Mouse (Mus musculus) ES-Bruce4 (cell line): Measurements from ENCODE around the gene Stk38. TPM values are rescaled to one million over a fixed set of nuclear protein-coding genes. Genes with fewer than 3 reads are reported as not detected.
A peak's percentile ranks its signal among the peaks of the same experiment; 100 is the strongest.

Experiments
- H3K27ac ChIP-seq: 2 replicates; pipeline ENCODE4 v1.5.1; 2012; ENCODE audit warnings: low read length, inconsistent platforms; ENCODE audit not compliant: insufficient read depth
- H3K27me3 ChIP-seq: 2 replicates; pipeline ENCODE4 v1.6.1; 2012; ENCODE audit warnings: mild to moderate bottlenecking, low read length, inconsistent platforms; ENCODE audit not compliant: control insufficient read depth, poor library complexity, insufficient read depth, severe bottlenecking
- H3K36me3 ChIP-seq: 2 replicates; pipeline ENCODE4 v1.6.1; 2012; ENCODE audit warnings: inconsistent platforms, mild to moderate bottlenecking, low read length, moderate library complexity; ENCODE audit not compliant: control insufficient read depth, poor library complexity, insufficient read depth, severe bottlenecking
- H3K4me1 ChIP-seq: one replicate; pipeline ENCODE4 v1.8.1; 2011; ENCODE audit warnings: low read length; ENCODE audit not compliant: control insufficient read depth, insufficient read depth
- H3K4me3 ChIP-seq: 2 replicates; pipeline ENCODE4 v1.5.1; 2011; ENCODE audit warnings: low read depth, mild to moderate bottlenecking, low read length
- H3K9ac ChIP-seq: 2 replicates; pipeline ENCODE4 v1.6.1; 2012; ENCODE audit warnings: low read depth, mild to moderate bottlenecking, inconsistent platforms; ENCODE audit not compliant: poor library complexity, severe bottlenecking
- H3K9me3 ChIP-seq: replicated peaks from 2 replicates; pipeline ENCODE4 v1.6.1; 2012; ENCODE audit warnings: mild to moderate bottlenecking, low read length, inconsistent platforms; ENCODE audit not compliant: control insufficient read depth, poor library complexity, insufficient read depth, severe bottlenecking
- CTCF ChIP-seq: IDR thresholded peaks from one replicate; pipeline ENCODE4 v1.8.1; 2011; ENCODE audit warnings: low read depth, low read length
- EP300 ChIP-seq: IDR thresholded peaks from 2 replicates; pipeline ENCODE4 v1.6.1; 2011; ENCODE audit warnings: low read depth, low read length; ENCODE audit not compliant: insufficient read depth
- POLR2A ChIP-seq: IDR thresholded peaks from one replicate; pipeline ENCODE4 v1.8.1; 2011; ENCODE audit warnings: low read length; ENCODE audit not compliant: insufficient read depth
- polyA plus RNA-seq: library from polyadenylated mRNA; stranded (reverse); fragments of >200 nt; gene quantifications from 2 replicates; pipeline ENCODE4 v1.2.4, GENCODE M21; 2011; ENCODE audit warnings: low read depth; ENCODE audit not compliant: missing spikeins, insufficient read depth, insufficient read length

Stk38 gene
- polyA plus RNA-seq, 1 experiment, result 171 TPM

GRCm38 (mm10) chr17:29020444-29020843 lies 12.6 kb upstream of the Stk38 start:
- no peak overlapping the region for H3K9ac ChIP-seq
- no peaks in the 10 kb centered on the region for H3K36me3 ChIP-seq
- H3K27ac ChIP-seq, result no peak overlapping the region

GRCm38 (mm10) chr17:29019391-29019790 lies 11.6 kb upstream of the Stk38 start:
- Histone ChIP-seq H3K36me3 (no peaks in the 10 kb centered on the region), H3K4me1 (peaks cover 3% of the 10 kb centered on the region), H3K4me3 (no peak overlapping the region), H3K9ac (no peak overlapping the region), H3K9me3 (no peaks in the 10 kb centered on the region), H3K27ac (0 out of 2 replicates have a peak overlapping the region, but pooled peaks have one; percentile 5), H3K27me3 (no peaks in the 10 kb centered on the region)
- TF ChIP-seq EP300 (no peak), CTCF (no peak), POLR2A (no peak)

More at GRCm38 (mm10) chr17:29020444-29020843, 12.6 kb upstream of the Stk38 start:
- Histone ChIP-seq H3K4me1 (peaks cover 5% of the 10 kb centered on the region), H3K27me3 (no peaks in the 10 kb centered on the region), H3K9me3 (no peaks in the 10 kb centered on the region), H3K4me3 (no peak overlapping the region)
- peak; percentile 15 for TF ChIP-seq CTCF
- no peak for TF ChIP-seq POLR2A

DNA sequence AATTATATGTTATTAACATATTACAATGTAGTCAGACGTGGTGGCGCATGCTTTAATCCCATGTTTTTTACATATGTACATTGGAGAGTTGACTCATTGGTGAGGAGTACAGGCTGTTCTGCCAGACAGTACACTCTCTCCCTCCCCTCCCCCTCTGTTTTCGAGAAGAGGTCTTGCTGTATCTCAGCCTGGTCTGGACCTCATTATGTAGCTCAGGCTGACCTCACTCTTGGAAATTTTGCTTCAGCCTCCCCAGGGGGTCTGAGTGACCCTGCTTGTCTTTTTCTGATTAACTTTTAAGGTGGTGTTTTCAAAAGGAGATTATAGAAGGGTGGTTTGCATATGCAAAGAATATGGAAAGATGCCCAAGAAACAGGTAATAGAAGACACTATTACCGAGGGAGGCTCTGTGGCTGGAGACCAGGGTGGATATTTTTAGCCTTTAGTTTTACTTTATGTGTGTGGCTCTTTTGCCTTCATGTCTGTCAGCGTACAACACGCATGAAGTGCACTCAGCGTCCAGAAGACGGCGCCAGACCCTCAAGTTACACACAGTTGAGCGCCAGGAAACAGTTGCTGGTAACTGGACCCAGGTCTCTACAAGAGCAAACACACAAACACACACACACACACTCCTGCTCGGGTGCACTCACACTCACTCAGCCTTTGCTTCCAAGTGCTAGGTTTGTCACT lies 10.6 kb upstream of the Stk38 start:
- no peak overlapping the region for H3K9ac ChIP-seq
- no peaks in the 10 kb centered on the region for H3K9me3 ChIP-seq
- no peak overlapping the region for H3K4me3 ChIP-seq
- H3K36me3 ChIP-seq, result no peaks in the 10 kb centered on the region
- H3K27me3 ChIP-seq, result no peaks in the 10 kb centered on the region
- TF ChIP-seq CTCF (peak; percentile 92), POLR2A (no peak)
- peaks cover 3% of the 10 kb centered on the region for H3K4me1 ChIP-seq
- peak overlapping the region; percentile 40; the same call in 1 of the 2 replicates for H3K27ac ChIP-seq

DNA sequence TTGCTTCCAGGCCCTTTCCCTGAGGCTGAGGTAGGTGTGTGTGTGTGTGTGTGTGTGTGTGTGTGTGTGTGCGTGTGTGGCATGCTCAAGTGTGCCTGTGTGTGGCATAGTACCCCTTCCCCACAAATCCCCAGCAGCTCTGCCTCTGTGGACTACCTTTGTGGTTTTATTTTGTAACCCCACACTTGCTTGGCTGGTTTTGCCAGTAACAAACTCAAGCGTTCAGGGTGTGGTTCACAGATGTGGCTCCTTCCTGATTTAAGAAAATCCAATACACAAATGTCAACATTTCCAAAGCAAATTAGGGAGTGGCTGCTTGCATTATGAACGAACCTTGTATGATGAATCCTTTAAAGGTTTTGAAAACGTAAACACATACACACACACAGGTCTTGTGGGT lies 8.9 kb upstream of the Stk38 start:
- Histone ChIP-seq H3K27me3 (no peaks in the 10 kb centered on the region), H3K36me3 (no peaks in the 10 kb centered on the region), H3K9ac (no peak overlapping the region), H3K27ac (peak overlapping the region; percentile 49), H3K4me1 (peaks cover 4% of the 10 kb centered on the region), H3K4me3 (no peak overlapping the region), H3K9me3 (no peaks in the 10 kb centered on the region)
- no peak for TF ChIP-seq POLR2A
- no peak for TF ChIP-seq EP300
- no peak for TF ChIP-seq CTCF

DNA sequence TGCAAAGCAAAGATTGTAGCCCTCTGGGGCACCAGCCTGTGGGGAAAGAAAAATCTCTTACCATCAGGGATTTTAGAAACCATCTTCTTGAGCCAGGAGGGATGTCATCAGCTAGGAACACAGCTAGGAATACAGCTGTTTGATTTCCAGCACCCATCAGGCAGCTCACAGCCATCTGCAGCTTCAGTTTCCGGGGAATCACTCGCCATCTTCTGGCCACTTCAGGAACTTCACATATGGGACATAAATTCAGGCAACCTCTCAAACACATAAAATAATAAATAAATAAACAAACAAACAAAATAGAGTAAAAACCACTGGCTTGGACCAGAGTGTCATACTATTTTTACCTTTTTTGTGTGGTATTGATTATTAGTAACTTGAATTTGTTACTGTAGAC lies 7.8 kb upstream of the Stk38 start:
- no peaks in the 10 kb centered on the region for H3K36me3 ChIP-seq
- peaks cover 4% of the 10 kb centered on the region for H3K4me1 ChIP-seq
- no peaks in the 10 kb centered on the region for H3K27me3 ChIP-seq
- H3K4me3 ChIP-seq, result no peak overlapping the region
- no peak overlapping the region for H3K9ac ChIP-seq
- H3K9me3 ChIP-seq, result no peaks in the 10 kb centered on the region
- peak overlapping the region; percentile 70 for H3K27ac ChIP-seq
- TF ChIP-seq EP300 (no peak), CTCF (peak; percentile 67), POLR2A (no peak)

GRCm38 (mm10) chr17:29014235-29014634 lies 6.4 kb upstream of the Stk38 start:
- H3K9ac ChIP-seq, result no peak overlapping the region
- no peaks in the 10 kb centered on the region for H3K27me3 ChIP-seq
- peak overlapping the region; percentile 79 for H3K27ac ChIP-seq
- H3K4me1 ChIP-seq, result peaks cover 4% of the 10 kb centered on the region
- no peak for TF ChIP-seq EP300
- TF ChIP-seq POLR2A, result no peak
- TF ChIP-seq CTCF, result no peak
- H3K9me3 ChIP-seq, result no peaks in the 10 kb centered on the region
- no peak overlapping the region for H3K4me3 ChIP-seq
- H3K36me3 ChIP-seq, result no peaks in the 10 kb centered on the region
